Mouse (Mus musculus) C2C12 (cell line): ENCODE results near the gene Mroh2a.

Source experiments
- CEBPB ChIP-seq: IDR thresholded peaks from one replicate; pipeline ENCODE4 v1.6.1; 2011; ENCODE audit warnings: low read depth, mild to moderate bottlenecking, control low read depth, moderate library complexity
- CTCF ChIP-seq: IDR thresholded peaks from one replicate; pipeline ENCODE4 v1.5.1; 2011; ENCODE audit not compliant: control insufficient read depth, insufficient read depth, insufficient read length
- FOSL1 ChIP-seq: IDR thresholded peaks from one replicate; pipeline ENCODE4 v1.8.0; 2011; ENCODE audit warnings: mild to moderate bottlenecking, low read length; ENCODE audit not compliant: poor library complexity, insufficient read depth, severe bottlenecking
- MYOG ChIP-seq: IDR thresholded peaks from one replicate; pipeline ENCODE4 v1.6.1; 2011; ENCODE audit not compliant: control insufficient read depth, insufficient read length; ENCODE audit errors: extremely low read depth
- USF1 ChIP-seq: IDR thresholded peaks from one replicate; pipeline ENCODE4 v1.6.1; 2011; ENCODE audit warnings: low read depth, mild to moderate bottlenecking, control low read depth, moderate library complexity

- TF ChIP-seq USF1 (no peak), FOSL1 (no peak), CTCF (no peak), CEBPB (no peak), MYOG (no peak)
These were observed 7.9 kb downstream of the Mroh2a start for GRCm38 (mm10) chr1:88234646-88235045.
